Mouse (Mus musculus): Measurements from ENCODE around the gene Ppcdc. TPM values are rescaled to one million over a fixed set of nuclear protein-coding genes. Genes with fewer than 3 reads are reported as not detected.
"Not testable (repeated sequence)": the region's sequence is repeated elsewhere in the genome, so short reads cannot be mapped to it uniquely, and the experiment has no call there.

Ppcdc gene
- total RNA-seq, 2 experiments from 2014 or later: 9.0 to 9.3 TPM

GRCm38 (mm10) chr9:57433097-57434032, 6.6 kb downstream of the Ppcdc start:
- intact Hi-C loops (cut with DNase I): loop anchor here (1.0 to 10.0 kb wide), 5 partner anchors 46 to 359 kb away; partner anchors contain the start of gene Sin3a
- DNase-seq: peak; percentile 81 to 91

GRCm38 (mm10) chr9:57432480-57432879, 7.4 kb downstream of the Ppcdc start:
- no peak for DNase-seq
- intact Hi-C loops (cut with DNase I): loop anchor here (2.0 to 10.0 kb wide), 4 partner anchors 45 to 358 kb away; partner anchors contain the start of gene Sin3a

GRCm38 (mm10) chr9:57431202-57431601, 8.7 kb downstream of the Ppcdc start:
- intact Hi-C loops (cut with DNase I): loop anchor here (5.0 to 10.0 kb wide), 3 partner anchors 44 to 356 kb away; partner anchors contain the start of gene Sin3a
- DNase-seq: no peak

GRCm38 (mm10) chr9:57428391-57428790, 11.5 kb downstream of the Ppcdc start:
- no peak for DNase-seq
- intact Hi-C loops (cut with DNase I): no loop called here

- DNase-seq: no peak
These were observed 12.0 kb downstream of the Ppcdc start for GRCm38 (mm10) chr9:57427937-57428336.

GRCm38 (mm10) chr9:57427123-57427522, 12.8 kb downstream of the Ppcdc start:
- intact Hi-C loops (cut with DNase I); DNase-seq: not testable (repeated sequence)

More at GRCm38 (mm10) chr9:57427937-57428336, 12.0 kb downstream of the Ppcdc start:
- intact Hi-C loops (cut with DNase I): no loop called here

GRCm38 (mm10) chr9:57425116-57425515, 14.8 kb downstream of the Ppcdc start:
- intact Hi-C loops (cut with DNase I): no loop called here
- no peak for DNase-seq

GRCm38 (mm10) chr9:57424066-57424465, 15.9 kb downstream of the Ppcdc start:
- intact Hi-C loops (cut with DNase I): no loop called here
- no peak for DNase-seq

- intact Hi-C loops (cut with DNase I): no loop called here
These were observed 18.2 kb downstream of the Ppcdc start for GRCm38 (mm10) chr9:57421688-57422111.

GRCm38 (mm10) chr9:57421121-57421571, 18.8 kb downstream of the Ppcdc start:
- intact Hi-C loops (cut with DNase I): no loop called here
- peak; percentile 68 to 72 for DNase-seq

More at GRCm38 (mm10) chr9:57421688-57422111, 18.2 kb downstream of the Ppcdc start:
- DNase-seq: no peak

- DNase-seq: peak; percentile 96 to 97
- intact Hi-C loops (cut with DNase I): no loop called here
These were observed 19.4 kb downstream of the Ppcdc start for GRCm38 (mm10) chr9:57420321-57421120.

GRCm38 (mm10) chr9:57419521-57420267, 20.2 kb downstream of the Ppcdc start:
- intact Hi-C loops (cut with DNase I): no loop called here
- DNase-seq: peak in 1 of 2 experiments; percentile 31

- intact Hi-C loops (cut with DNase I): no loop called here
- DNase-seq: no peak
These were observed 22.6 kb downstream of the Ppcdc start for GRCm38 (mm10) chr9:57417341-57417740.

- no peak for DNase-seq
- intact Hi-C loops (cut with DNase I): no loop called here
These were observed 32.6 kb downstream of the Ppcdc start for GRCm38 (mm10) chr9:57407120-57407905.

GRCm38 (mm10) chr9:57406395-57406794, 33.5 kb downstream of the Ppcdc start:
- DNase-seq: no peak

GRCm38 (mm10) chr9:57404036-57404435, 35.9 kb downstream of the Ppcdc start:
- intact Hi-C loops (cut with DNase I): no loop called here

More at GRCm38 (mm10) chr9:57406395-57406794, 33.5 kb downstream of the Ppcdc start:
- intact Hi-C loops (cut with DNase I): no loop called here

GRCm38 (mm10) chr9:57402318-57403251, 37.3 kb downstream of the Ppcdc start:
- intact Hi-C loops (cut with DNase I): no loop called here
- DNase-seq: no peak

More at GRCm38 (mm10) chr9:57404036-57404435, 35.9 kb downstream of the Ppcdc start:
- no peak for DNase-seq

- no peak for DNase-seq
- intact Hi-C loops (cut with DNase I): no loop called here
These were observed 41.2 kb downstream of the Ppcdc start for GRCm38 (mm10) chr9:57398773-57399172.

All from heart, postnatal 14 days (tissue).